Mouse (Mus musculus) megakaryocyte-erythroid progenitor cell, adult 5-6 weeks (primary cell): ENCODE measurements around the gene Rnf217. TPM values are rescaled to one million over a fixed set of nuclear protein-coding genes. Genes with fewer than 3 reads are reported as not detected.

Source experiments
- ATAC-seq: replicated peaks from 2 replicates; pipeline ENCODE4 v1.8.0; 2016; ENCODE audit warnings: mild to moderate bottlenecking, inconsistent platforms; ENCODE audit not compliant: severe bottlenecking, poor library complexity, low FRiP score, low TSS enrichment
- total RNA-seq, 2 experiments: library from RNA; stranded (forward) in 1 of 2; stranded (reverse) in 1 of 2; fragments of 200-1000, 215-1000 nt in 1 of 2; fragments of >200 nt in 1 of 2; fragmentation: Nextera tagmentation in 1 of 2; gene quantifications; 2 replicates each; pipeline ENCODE4 v1.2.3; 2014 to 2017

The Rnf217 gene
- 0.12 and 0.13 TPM in 2 replicates for total RNA-seq (2014; fragmentation: Nextera tagmentation)
- total RNA-seq (2017): 0.14 and 0.38 TPM in 2 replicates

- ATAC-seq: 0 out of 2 replicates have a peak, but pooled peaks have one; percentile 30
Measured at GRCm38 (mm10) chr10:31609066-31609961, at the start of gene Rnf217. Gene Rnf217 (minus strand): TSS chr10:31609184.

DNA sequence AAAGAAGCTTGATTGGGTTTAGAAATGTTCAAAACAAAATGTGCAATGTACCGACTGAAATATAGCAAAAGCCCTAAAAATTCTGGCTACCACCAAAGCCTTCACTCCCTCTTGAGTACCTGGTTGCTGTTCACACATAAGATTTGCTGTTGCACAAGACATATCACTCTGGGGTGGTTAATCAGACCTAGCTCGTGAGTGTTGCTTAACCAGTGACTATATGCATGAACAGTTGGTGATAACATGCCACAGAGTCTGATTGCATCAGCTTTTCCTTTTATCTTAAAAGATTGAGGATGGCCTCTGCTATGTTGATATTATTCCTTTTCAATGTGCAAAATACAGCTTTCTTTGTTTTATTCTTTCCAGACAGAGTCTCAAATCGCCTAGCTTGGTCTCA, 38.3 kb upstream of the Rnf217 start:
- ATAC-seq: no peak

DNA sequence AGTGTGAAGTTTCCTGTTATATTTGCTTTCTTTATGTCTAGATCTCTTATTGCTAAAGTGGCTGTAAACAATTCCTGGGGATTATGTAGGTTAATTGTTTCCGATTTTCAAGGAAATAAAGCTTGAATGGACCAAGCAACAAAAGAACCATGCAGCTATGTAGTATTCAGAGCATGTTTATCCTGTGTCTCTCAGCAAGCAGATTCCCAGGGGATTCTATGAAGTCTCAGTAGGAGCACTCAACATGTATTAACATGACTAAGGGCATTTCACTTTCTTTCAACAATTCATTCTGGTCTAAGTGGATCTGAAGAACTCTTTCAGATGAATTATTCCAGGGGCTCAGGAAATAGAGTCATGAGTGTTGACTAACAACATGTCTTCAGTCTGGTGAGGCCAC, 37.1 kb upstream of the Rnf217 start:
- ATAC-seq: no peak

DNA sequence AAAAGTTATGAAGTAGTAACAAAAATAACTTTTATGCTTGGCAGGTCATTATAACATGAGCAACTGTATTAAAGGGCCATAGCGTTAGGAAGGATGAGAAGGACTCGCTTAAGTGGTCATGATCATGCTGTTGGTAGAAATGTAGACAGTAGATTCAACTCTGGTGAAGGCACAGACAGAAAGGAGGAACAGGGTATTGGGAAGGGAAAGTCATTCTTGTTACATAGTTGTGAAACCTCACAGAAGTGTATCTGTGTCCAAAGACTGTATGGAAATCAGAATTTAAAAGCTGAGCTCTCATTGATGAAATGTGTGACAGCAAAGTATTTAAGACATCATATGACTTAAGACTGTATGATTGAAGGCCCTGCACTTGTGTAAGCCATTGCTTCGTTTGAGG, 26.1 kb upstream of the Rnf217 start:
- ATAC-seq: no peak

GRCm38 (mm10) chr10:31632005-31632404, 23.0 kb upstream of the Rnf217 start:
- no peak for ATAC-seq

DNA sequence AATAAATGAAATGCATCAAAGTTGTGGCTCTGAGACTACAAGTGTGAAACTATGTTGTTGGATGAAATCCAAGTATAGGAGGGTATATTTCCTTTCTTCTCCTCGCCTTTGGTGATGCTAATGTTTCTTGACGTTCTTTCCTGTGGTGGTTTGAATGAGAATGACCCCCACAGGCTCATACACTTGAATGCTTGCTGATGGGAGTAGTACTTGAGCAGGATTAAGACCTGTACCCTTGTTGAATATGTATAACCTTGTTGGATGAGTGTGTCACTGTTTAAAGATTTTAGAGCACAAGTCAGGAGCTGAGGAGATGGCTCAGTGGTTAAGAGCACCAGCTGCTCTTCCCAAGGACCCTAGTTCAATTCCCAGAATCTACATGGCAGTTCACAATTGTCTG, 6.4 kb upstream of the Rnf217 start:
- no peak for ATAC-seq

DNA sequence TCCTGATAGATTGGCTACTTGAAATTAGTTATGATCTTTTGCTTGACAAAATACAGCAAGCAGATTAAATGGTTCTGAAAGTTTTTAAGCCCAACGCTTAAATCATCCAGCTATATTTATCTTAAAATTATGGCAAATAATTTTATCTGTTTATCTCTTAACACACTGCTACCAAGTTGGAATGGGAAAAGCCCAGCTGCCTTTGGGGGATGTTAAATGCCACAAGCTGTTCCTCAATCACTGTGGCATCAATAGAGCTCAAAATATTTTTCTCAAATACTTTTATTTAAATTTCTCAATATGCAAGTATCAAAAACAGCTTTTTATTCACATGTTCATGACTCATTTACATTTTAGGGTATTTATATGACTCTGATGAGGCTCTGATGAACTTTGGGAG, 5.1 kb upstream of the Rnf217 start:
- no peak for ATAC-seq

GRCm38 (mm10) chr10:31608441-31609065, 431 bp downstream of the Rnf217 start:
- peak; percentile 50; the same call in 1 of the 2 replicates for ATAC-seq

DNA sequence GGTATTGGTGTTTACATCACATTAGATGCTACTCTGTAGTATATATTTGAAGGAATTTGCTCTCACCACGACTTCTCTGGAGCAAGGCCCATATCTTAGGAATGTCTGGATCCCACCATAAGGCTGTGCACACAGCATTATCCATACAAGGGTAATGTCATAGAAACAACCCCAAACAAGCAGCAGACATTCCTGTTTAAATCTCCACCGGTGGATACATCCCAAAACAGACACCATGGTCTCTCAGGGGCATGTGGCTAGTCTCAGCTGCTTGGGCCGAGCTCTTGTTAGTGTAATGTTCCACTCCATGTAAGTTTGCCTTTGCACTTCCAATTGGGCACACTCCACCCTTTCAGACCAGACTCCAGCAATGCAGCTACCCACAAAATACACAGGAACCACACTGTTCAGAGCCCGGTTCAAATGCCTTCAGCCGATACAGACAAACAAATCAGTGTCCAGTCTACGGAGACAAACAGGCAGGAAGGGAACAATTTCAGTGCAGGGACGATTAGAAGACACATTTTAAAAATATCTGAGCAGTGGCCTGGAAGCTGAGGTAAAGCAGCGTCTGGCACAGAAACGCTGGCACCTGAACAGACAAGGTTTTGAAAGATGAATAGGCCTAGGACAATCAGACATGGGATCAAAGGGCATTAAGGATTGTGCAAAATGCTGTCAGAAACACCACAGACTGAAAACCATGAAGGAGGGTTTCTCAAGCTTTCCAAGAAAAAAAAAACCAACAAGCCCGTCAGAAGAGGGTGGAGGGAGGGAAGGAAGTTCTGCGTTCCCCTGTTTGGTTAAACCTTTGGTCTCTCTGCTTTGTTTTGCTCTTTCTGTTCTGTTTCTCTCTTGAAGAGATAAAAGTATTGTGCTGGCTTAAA, 1.8 kb downstream of the Rnf217 start:
- no peak for ATAC-seq

GRCm38 (mm10) chr10:31603855-31604254, 5.1 kb downstream of the Rnf217 start:
- no peak for ATAC-seq

DNA sequence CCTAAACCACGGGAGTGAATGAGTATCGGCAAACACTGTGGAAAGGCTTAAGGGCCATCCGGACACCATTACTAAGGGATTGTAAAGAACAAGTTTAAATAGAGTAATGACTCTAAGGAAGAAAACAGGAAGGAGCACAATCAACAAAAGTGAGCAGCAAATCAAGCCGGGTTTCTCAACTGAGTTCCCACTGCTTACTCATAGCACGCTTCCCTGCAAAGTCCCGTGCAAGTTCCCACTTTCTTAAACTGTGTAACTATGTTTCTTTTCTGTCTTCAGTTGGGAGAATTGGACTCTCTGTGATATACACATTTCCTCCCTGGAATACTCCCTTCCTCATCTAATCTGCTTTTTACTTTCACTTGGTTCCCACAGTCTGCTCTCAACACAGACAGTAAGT, 8.9 kb downstream of the Rnf217 start:
- ATAC-seq: no peak

GRCm38 (mm10) chr10:31597886-31598285, 11.1 kb downstream of the Rnf217 start:
- ATAC-seq: no peak

GRCm38 (mm10) chr10:31596804-31597203, 12.2 kb downstream of the Rnf217 start:
- ATAC-seq: no peak

- no peak for ATAC-seq
Measured at GRCm38 (mm10) chr10:31595326-31595725, 13.7 kb downstream of the Rnf217 start.

DNA sequence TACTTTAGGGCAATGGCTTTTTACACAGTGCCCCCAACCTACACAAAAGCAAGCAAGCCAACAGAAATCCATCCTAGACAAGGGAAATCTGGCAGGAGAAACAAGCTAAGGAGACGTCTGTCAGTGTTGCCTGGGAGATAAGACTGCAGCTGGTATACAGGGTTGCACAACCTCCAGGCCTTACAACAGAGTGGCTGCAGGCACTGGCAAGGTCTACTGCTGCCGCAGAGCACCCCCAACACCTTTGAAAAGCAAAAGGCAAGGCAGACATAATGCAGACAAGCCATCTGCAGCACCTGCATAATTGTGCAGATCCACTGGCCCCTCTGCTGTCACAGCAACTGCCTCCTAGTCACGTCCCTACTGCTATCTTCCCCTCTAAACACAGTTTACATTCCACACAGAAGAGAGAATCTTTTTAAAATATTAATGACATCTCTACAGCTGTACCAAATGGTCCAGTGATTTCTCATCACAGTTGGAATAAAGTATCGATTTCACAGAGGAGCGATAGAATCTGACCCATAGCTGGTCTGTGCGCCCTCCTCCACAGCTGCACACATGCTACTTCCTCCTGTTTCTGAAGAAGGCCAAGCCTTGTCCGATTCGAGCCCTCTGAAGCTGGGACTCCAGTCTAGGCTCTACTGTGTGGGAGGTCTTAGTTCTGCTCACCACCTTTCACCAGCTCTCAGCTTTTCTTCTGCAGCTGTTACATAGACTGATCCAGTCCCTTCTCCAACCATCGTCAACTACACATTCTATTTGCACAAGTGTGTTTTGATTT, 16.1 kb downstream of the Rnf217 start:
- ATAC-seq: no peak

DNA sequence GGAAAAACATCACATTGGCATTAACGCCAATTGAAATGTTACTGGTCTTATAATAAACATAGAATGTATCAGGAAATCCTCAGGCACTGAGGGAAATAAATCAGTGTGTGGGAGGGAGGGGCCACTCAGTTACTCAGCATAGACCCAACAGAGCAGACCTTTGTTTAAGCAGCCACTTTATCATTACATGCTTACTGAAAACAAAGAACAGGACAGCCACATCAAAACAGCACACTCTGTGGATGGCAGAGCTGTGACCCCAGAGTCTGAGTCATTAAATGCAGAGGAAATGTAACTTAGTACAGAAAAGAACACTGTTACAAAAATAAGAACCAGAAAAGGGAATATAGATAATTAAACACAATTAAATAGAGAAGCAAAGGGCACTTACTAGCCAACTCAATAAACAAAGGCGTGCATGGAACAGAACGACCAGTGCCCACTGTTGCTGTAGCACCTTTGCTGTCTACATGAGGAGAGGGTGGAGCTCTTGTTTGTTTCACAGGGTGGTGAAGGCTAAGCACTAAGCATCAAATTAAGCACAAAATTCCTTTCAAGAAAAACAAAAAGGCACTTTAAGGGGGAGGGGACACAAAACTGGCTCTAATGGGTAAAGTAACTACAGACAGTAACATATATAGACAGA, 16.8 kb downstream of the Rnf217 start:
- ATAC-seq: no peak

- ATAC-seq: no peak
Measured at GRCm38 (mm10) chr10:31580722-31581121, 28.3 kb downstream of the Rnf217 start.

GRCm38 (mm10) chr10:31580073-31580472, 28.9 kb downstream of the Rnf217 start:
- ATAC-seq: no peak

DNA sequence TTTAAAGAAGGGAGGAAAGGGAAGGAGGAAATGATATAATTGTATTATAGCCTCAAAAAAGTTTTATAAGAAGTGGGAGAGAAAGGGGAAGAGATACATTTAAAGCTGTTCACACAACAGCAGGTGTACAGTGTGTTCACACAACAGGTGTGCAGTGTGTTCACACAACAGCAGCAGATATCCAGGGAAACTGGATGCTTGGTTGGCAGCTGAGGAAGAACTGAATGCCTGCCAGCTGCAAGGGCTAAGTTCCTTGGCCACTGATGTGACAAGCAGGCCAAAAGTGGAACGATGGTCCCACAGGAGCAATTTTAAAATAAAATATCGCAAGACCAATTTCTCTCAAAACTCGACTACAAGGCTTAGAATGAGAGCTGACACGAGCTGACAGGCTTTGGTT, 35.7 kb downstream of the Rnf217 start:
- no peak for ATAC-seq
